Mouse (Mus musculus) induced T-regulatory cell, adult 2 months (primary cell): ENCODE results near the gene Rbm48.
"Not testable (repeated sequence)": the region's sequence is repeated elsewhere in the genome, so short reads cannot be mapped to it uniquely, and the experiment has no call there.

ENCODE experiments used
- DNase-seq: peaks from one replicate; pipeline ENCODE4 v3.0.0-alpha.2; 2012; ENCODE audit warnings: low read depth

Gene Rbm48

GRCm38 (mm10) chr5:3596399-3596766 lies at the start of gene Rbm48:
Gene Rbm48, minus strand, starts transcription at chr5:3596585.
- DNase-seq, result peak; percentile 86

- no peak for DNase-seq
Observed at GRCm38 (mm10) chr5:3645326-3645725, 48.9 kb upstream of the Rbm48 start.

- no peak for DNase-seq
Observed at GRCm38 (mm10) chr5:3644621-3645020, 48.2 kb upstream of the Rbm48 start.

- DNase-seq, result no peak
Observed at GRCm38 (mm10) chr5:3635286-3635685, 38.9 kb upstream of the Rbm48 start.

- peak; percentile 46 for DNase-seq
Observed at GRCm38 (mm10) chr5:3633951-3634350, 37.6 kb upstream of the Rbm48 start.

GRCm38 (mm10) chr5:3633315-3633714 lies 36.9 kb upstream of the Rbm48 start:
- no peak for DNase-seq

GRCm38 (mm10) chr5:3632285-3632684 lies 35.9 kb upstream of the Rbm48 start:
- no peak for DNase-seq

- no peak for DNase-seq
Observed at GRCm38 (mm10) chr5:3631512-3632271, 35.3 kb upstream of the Rbm48 start.

GRCm38 (mm10) chr5:3630055-3630454 lies 33.7 kb upstream of the Rbm48 start:
- DNase-seq, result no peak

GRCm38 (mm10) chr5:3620486-3620885 lies 24.1 kb upstream of the Rbm48 start:
- DNase-seq, result no peak

GRCm38 (mm10) chr5:3611835-3612234 lies 15.4 kb upstream of the Rbm48 start:
- not testable (repeated sequence) for DNase-seq

GRCm38 (mm10) chr5:3609241-3609640 lies 12.9 kb upstream of the Rbm48 start:
- DNase-seq, result no peak

GRCm38 (mm10) chr5:3607114-3607513 lies 10.7 kb upstream of the Rbm48 start:
- DNase-seq, result no peak

- DNase-seq, result no peak
Observed at GRCm38 (mm10) chr5:3600790-3601189, 4.4 kb upstream of the Rbm48 start.

GRCm38 (mm10) chr5:3600298-3600697 lies 3.9 kb upstream of the Rbm48 start:
- no peak for DNase-seq

- no peak for DNase-seq
Observed at GRCm38 (mm10) chr5:3598766-3599165, 2.4 kb upstream of the Rbm48 start.

GRCm38 (mm10) chr5:3597171-3597570 lies 786 bp upstream of the Rbm48 start:
- DNase-seq, result no peak

GRCm38 (mm10) chr5:3595693-3596398 lies 539 bp downstream of the Rbm48 start, which contains the start of gene Pex1:
Gene Pex1, plus strand, starts transcription at chr5:3596066.
- DNase-seq, result peak; percentile 98

- no peak for DNase-seq
Observed at GRCm38 (mm10) chr5:3579066-3579465, 17.3 kb downstream of the Rbm48 start.

GRCm38 (mm10) chr5:3577939-3578338 lies 18.4 kb downstream of the Rbm48 start:
- no peak for DNase-seq

GRCm38 (mm10) chr5:3574825-3575224 lies 21.6 kb downstream of the Rbm48 start:
- no peak for DNase-seq

- DNase-seq, result no peak
Observed at GRCm38 (mm10) chr5:3571266-3571665, 25.1 kb downstream of the Rbm48 start, which contains the start of gene 1700109H08Rik. Gene 1700109H08Rik, plus strand, starts transcription at chr5:3571566.

- DNase-seq, result no peak
Observed at GRCm38 (mm10) chr5:3554198-3554597, 42.2 kb downstream of the Rbm48 start.
